Mouse (Mus musculus): ENCODE results near the gene Dtx3l. TPM values are rescaled to one million over a fixed set of nuclear protein-coding genes. Genes with fewer than 3 reads are reported as not detected.
"Not testable (repeated sequence)": the region's sequence is repeated elsewhere in the genome, so short reads cannot be mapped to it uniquely, and the experiment has no call there.

Gene Dtx3l
- polyA plus RNA-seq, 1 experiment from 2014 or later, result 6.2 TPM

- H3K36me3 ChIP-seq (ENCODE audit: insufficient read depth, low read length), result no peaks in the 10 kb centered on the region
- TF ChIP-seq EP300 (IDR thresholded peaks at IDR 0.05) (no peak), CTCF (IDR thresholded peaks at IDR 0.05) (no peak)
- no peak overlapping the region for H3K4me2 ChIP-seq (replicated peaks; ENCODE audit: low read depth, low read length)
- peak; percentile 100 for DNase-seq (ENCODE audit: low spot score)
- no peak overlapping the region for H3K4me3 ChIP-seq (ENCODE audit: low read depth, low read length)
- ATAC-seq, result peak; percentile 60
- no peaks in the 10 kb centered on the region for H3K27me3 ChIP-seq (replicated peaks; ENCODE audit: insufficient read depth, low read length)
- peaks cover 4% of the 10 kb centered on the region; the same call in 1 of the 2 replicates for H3K4me1 ChIP-seq (ENCODE audit: insufficient read depth, low read depth, low read length)
- no peak overlapping the region for H3K9ac ChIP-seq (replicated peaks; ENCODE audit: low read depth)
- no peak overlapping the region for H3K27ac ChIP-seq (ENCODE audit: low read length)
- no peaks in the 10 kb centered on the region for H3K9me3 ChIP-seq (ENCODE audit: low read length)
- WGBS, result 44% methylated on average over 19 of the region's 19 CpGs
Observed at GRCm38 (mm10) chr16:35981363-35981821, 42.4 kb upstream of the Dtx3l start.

- not testable (repeated sequence) for H3K27me3 ChIP-seq (replicated peaks; ENCODE audit: insufficient read depth, low read length)
Observed at GRCm38 (mm10) chr16:35978450-35978849, 39.5 kb upstream of the Dtx3l start, which contains the start of gene Kpna1. Kpna1 (plus strand) TSS chr16:35978750.

GRCm38 (mm10) chr16:35974021-35974420 is 35.1 kb upstream of the Dtx3l start:
- Histone ChIP-seq H3K9me3 (ENCODE audit: low read length) (no peaks in the 10 kb centered on the region), H3K4me3 (ENCODE audit: low read depth, low read length) (no peak overlapping the region), H3K4me2 (replicated peaks; ENCODE audit: low read depth, low read length) (no peak overlapping the region), H3K36me3 (ENCODE audit: insufficient read depth, low read length) (peaks cover 4% of the 10 kb centered on the region; the same call in 1 of the 2 replicates), H3K27ac (ENCODE audit: low read length) (no peak overlapping the region), H3K27me3 (replicated peaks; ENCODE audit: insufficient read depth, low read length) (no peaks in the 10 kb centered on the region), H3K4me1 (ENCODE audit: insufficient read depth, low read depth, low read length) (no peaks in the 10 kb centered on the region), H3K9ac (replicated peaks; ENCODE audit: low read depth) (no peak overlapping the region)
- ATAC-seq, result no peak
- WGBS, result 22% methylated on average over 1 of the region's 1 CpGs
- TF ChIP-seq EP300 (IDR thresholded peaks at IDR 0.05), result no peak
- TF ChIP-seq CTCF (IDR thresholded peaks at IDR 0.05), result no peak
- DNase-seq (ENCODE audit: low spot score), result no peak

More at GRCm38 (mm10) chr16:35978450-35978849, 39.5 kb upstream of the Dtx3l start, which contains the start of gene Kpna1:
- DNase-seq (ENCODE audit: low spot score); H3K9me3 ChIP-seq (ENCODE audit: low read length); H3K4me1 ChIP-seq (ENCODE audit: insufficient read depth, low read depth, low read length); H3K36me3 ChIP-seq (ENCODE audit: insufficient read depth, low read length); H3K4me2 ChIP-seq (replicated peaks; ENCODE audit: low read depth, low read length); H3K27ac ChIP-seq (ENCODE audit: low read length); H3K9ac ChIP-seq (replicated peaks; ENCODE audit: low read depth); H3K4me3 ChIP-seq (ENCODE audit: low read depth, low read length); ATAC-seq: not testable (repeated sequence)
- WGBS, result 100% methylated on average over 1 of the region's 1 CpGs

GRCm38 (mm10) chr16:35968149-35968548 is 29.2 kb upstream of the Dtx3l start:
- 30% methylated on average over 2 of the region's 2 CpGs for WGBS
- Histone ChIP-seq H3K36me3 (ENCODE audit: insufficient read depth, low read length) (peaks cover 11% of the 10 kb centered on the region; the same call in 1 of the 2 replicates), H3K9me3 (ENCODE audit: low read length) (no peaks in the 10 kb centered on the region), H3K4me3 (ENCODE audit: low read depth, low read length) (no peak overlapping the region), H3K4me2 (replicated peaks; ENCODE audit: low read depth, low read length) (no peak overlapping the region), H3K4me1 (ENCODE audit: insufficient read depth, low read depth, low read length) (no peaks in the 10 kb centered on the region), H3K27ac (ENCODE audit: low read length) (no peak overlapping the region), H3K27me3 (replicated peaks; ENCODE audit: insufficient read depth, low read length) (no peaks in the 10 kb centered on the region), H3K9ac (replicated peaks; ENCODE audit: low read depth) (no peak overlapping the region)
- no peak for DNase-seq (ENCODE audit: low spot score)
- ATAC-seq, result no peak
- TF ChIP-seq CTCF (IDR thresholded peaks at IDR 0.05), result no peak
- TF ChIP-seq EP300 (IDR thresholded peaks at IDR 0.05), result no peak

- peaks cover 11% of the 10 kb centered on the region; the same call in 1 of the 2 replicates for H3K36me3 ChIP-seq (ENCODE audit: insufficient read depth, low read length)
- H3K9ac ChIP-seq (replicated peaks; ENCODE audit: low read depth), result no peak overlapping the region
- DNase-seq (ENCODE audit: low spot score), result no peak
- H3K27me3 ChIP-seq (replicated peaks; ENCODE audit: insufficient read depth, low read length), result no peaks in the 10 kb centered on the region
- no peak overlapping the region for H3K4me3 ChIP-seq (ENCODE audit: low read depth, low read length)
- H3K27ac ChIP-seq (ENCODE audit: low read length), result no peak overlapping the region
- no peak for TF ChIP-seq EP300 (IDR thresholded peaks at IDR 0.05)
- peak; percentile 37 for TF ChIP-seq CTCF (IDR thresholded peaks at IDR 0.05)
- no peaks in the 10 kb centered on the region for H3K4me1 ChIP-seq (ENCODE audit: insufficient read depth, low read depth, low read length)
- WGBS, result 83% methylated on average over 4 of the region's 4 CpGs
- ATAC-seq, result no peak
- H3K4me2 ChIP-seq (replicated peaks; ENCODE audit: low read depth, low read length), result no peak overlapping the region
- H3K9me3 ChIP-seq (ENCODE audit: low read length), result no peaks in the 10 kb centered on the region
Observed at GRCm38 (mm10) chr16:35967319-35967718, 28.4 kb upstream of the Dtx3l start.

- Histone ChIP-seq H3K36me3 (ENCODE audit: insufficient read depth, low read length) (peaks cover 8% of the 10 kb centered on the region; the same call in 1 of the 2 replicates), H3K4me1 (ENCODE audit: insufficient read depth, low read depth, low read length) (no peaks in the 10 kb centered on the region), H3K27me3 (replicated peaks; ENCODE audit: insufficient read depth, low read length) (no peaks in the 10 kb centered on the region), H3K27ac (ENCODE audit: low read length) (no peak overlapping the region), H3K4me2 (replicated peaks; ENCODE audit: low read depth, low read length) (no peak overlapping the region), H3K9ac (replicated peaks; ENCODE audit: low read depth) (no peak overlapping the region), H3K9me3 (ENCODE audit: low read length) (no peaks in the 10 kb centered on the region), H3K4me3 (ENCODE audit: low read depth, low read length) (no peak overlapping the region)
- WGBS, result 64% methylated on average over 5 of the region's 5 CpGs
- ATAC-seq (no peak), DNase-seq (ENCODE audit: low spot score) (no peak)
- TF ChIP-seq CTCF (IDR thresholded peaks at IDR 0.05) (no peak), EP300 (IDR thresholded peaks at IDR 0.05) (no peak)
Observed at GRCm38 (mm10) chr16:35966411-35967115, 27.6 kb upstream of the Dtx3l start.

GRCm38 (mm10) chr16:35965991-35966390 is 27.0 kb upstream of the Dtx3l start:
- H3K27me3 ChIP-seq (replicated peaks; ENCODE audit: insufficient read depth, low read length); H3K36me3 ChIP-seq (ENCODE audit: insufficient read depth, low read length); H3K27ac ChIP-seq (ENCODE audit: low read length); H3K9me3 ChIP-seq (ENCODE audit: low read length); H3K4me1 ChIP-seq (ENCODE audit: insufficient read depth, low read depth, low read length); H3K4me2 ChIP-seq (replicated peaks; ENCODE audit: low read depth, low read length); ATAC-seq; DNase-seq (ENCODE audit: low spot score); H3K9ac ChIP-seq (replicated peaks; ENCODE audit: low read depth); H3K4me3 ChIP-seq (ENCODE audit: low read depth, low read length): not testable (repeated sequence)
- 73% methylated on average over 2 of the region's 4 CpGs for WGBS
